Mouse (Mus musculus) cerebellum, postnatal 14 days (tissue): ENCODE measurements around the gene Ctdspl.

ENCODE experiments used
- DNase-seq, 2 experiments: peaks; one replicate each; pipeline ENCODE4 v3.0.0; 2021; ENCODE audit warnings: mixed read lengths in 2 of 2

Ctdspl gene

DNA sequence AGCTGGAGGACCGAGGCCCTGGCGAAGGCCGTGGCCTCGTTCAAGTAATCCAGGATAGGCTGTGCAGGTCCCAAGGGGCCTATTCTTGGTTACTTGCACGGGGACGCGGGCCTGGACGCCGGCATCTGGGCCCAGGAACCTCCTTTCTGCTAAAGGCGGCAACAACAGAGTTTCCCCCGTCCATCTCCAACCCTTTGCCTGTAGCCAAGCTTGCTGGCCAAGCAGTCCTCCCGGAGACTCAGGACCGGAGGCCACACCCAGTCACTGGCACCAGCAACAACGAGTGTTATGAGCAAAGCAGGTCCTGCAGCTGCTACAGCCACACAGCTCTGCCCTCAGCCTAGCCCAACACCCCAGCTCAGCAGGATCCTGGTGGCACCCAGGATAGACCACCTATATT is 105.5 kb downstream of the Ctdspl start:
- peak in 1 of 2 experiments; percentile 23 for DNase-seq

DNA sequence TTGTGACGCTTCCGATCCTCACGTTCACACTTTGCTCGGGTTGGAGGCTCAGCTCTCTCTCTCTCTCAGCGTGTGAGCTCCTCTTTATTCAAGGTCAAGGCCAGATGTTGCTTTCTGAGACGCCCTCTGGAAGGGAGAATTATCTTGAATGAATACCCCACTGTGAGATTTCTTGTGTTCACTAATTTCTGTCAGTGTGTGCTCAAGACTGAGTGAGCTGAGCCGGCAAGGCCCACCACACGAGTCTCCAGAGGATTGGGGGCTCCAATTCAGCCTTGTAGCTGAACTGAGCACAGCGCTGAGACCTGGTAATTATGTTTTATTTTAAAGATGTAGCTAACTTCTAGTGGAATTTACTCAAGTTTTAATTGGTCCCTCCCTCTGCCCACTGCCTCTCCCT is 106.3 kb downstream of the Ctdspl start:
- DNase-seq = no peak

GRCm38 (mm10) chr9:119033111-119033921 is 107.1 kb downstream of the Ctdspl start:
- no peak for DNase-seq

DNA sequence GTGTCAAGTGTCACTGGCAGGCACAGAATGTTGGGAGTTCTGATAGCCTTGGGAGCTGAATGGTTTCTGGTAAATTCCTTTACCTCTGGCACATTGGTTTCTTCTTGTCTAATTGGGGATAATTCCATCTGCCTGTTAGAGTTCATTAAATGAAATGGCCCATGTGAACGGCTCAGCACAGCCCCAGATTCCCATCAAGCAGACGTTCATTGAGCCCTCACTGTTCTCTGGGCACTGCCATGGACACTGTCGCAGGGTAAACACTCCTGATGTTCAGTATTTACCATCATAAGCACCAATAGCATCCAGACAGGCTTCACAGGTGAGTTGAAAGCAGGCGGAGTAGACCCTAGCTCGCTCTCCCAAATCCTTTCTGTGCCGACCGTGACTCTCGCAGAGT is 107.8 kb downstream of the Ctdspl start:
- DNase-seq = no peak

- DNase-seq = peak; percentile 47 to 60
These were observed 108.7 kb downstream of the Ctdspl start for GRCm38 (mm10) chr9:119034676-119035665.

GRCm38 (mm10) chr9:119035836-119036235 is 109.6 kb downstream of the Ctdspl start:
- peak; percentile 55 to 62 for DNase-seq

DNA sequence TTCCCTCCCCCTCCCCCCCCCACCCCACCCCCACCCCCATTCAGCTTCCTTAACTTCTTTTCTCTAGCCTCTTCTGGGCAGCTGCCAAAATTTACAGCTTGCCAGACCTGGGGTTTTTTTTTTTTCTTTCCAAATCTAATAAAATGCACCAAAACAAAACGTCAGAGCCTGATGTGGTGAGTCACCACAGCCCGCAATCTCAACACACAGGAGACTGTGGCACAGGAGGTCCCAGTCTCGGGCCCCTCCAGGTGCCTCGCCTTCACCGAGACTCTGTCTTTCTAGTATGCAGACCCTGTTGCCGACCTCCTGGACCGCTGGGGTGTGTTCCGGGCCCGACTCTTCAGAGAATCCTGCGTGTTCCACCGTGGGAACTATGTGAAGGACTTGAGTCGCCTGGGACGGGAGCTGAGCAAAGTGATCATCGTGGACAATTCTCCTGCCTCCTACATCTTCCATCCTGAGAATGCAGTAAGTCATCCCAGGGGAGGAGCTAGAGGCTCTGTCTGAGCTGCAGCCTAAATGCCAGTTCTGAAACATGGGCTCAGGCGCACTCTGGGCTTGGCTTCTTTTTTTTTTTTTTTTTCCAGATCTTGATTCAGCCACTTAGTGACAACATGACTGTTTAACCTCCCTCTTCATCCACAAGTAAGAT is 111.0 kb downstream of the Ctdspl start:
- DNase-seq = no peak

DNA sequence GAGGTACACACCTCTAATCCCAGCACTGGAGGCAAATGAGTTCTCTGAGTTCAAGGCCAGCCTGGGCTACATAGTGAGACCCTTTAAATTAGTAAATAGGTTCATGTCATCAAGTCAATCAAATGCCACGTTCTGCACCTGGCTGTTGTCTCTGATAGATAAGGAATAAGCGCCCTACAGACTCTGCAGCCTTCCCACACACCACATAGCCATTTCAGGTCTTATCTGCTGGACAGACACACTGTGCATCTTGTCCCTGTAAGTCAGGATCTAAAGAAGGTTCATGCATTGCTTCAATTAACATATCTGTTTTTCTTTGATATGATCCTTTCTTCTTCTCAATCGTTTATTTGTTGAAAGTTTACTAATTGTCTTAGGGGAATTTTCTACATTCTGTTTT is 112.3 kb downstream of the Ctdspl start:
- no peak for DNase-seq

DNA sequence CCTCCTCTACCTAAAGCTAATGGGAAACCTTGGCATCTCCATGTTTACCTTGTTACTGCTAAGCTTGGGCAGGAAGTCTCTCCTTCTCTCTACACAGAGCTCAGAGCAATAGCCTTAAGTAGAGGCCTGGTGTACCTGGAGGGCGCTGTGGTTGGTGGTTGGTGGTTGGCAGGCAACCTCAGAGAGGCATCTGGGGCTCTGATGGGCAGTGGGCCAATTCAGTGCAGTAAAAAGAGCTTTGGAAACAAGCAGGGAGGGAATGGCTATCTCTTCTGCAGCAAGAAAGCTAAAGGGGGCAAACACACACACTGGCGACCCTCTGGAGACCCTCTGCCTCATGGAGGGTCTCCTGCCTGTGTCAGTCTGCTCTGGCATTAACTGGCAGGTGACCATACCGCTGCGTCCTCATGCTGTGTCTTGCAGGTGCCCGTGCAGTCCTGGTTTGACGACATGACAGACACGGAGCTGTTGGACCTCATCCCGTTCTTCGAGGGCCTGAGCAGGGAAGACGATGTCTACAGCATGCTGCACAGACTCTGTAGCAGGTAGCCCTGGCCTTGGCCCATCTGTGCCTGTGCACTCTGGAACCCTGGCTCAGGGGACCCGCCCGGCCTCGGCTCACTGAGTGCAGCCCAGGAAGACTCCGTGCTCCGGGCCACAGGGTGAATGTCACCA is 114.0 kb downstream of the Ctdspl start:
- DNase-seq = peak; percentile 71 to 79

- DNase-seq = no peak
These were observed 122.1 kb downstream of the Ctdspl start for GRCm38 (mm10) chr9:119048182-119048903.

DNA sequence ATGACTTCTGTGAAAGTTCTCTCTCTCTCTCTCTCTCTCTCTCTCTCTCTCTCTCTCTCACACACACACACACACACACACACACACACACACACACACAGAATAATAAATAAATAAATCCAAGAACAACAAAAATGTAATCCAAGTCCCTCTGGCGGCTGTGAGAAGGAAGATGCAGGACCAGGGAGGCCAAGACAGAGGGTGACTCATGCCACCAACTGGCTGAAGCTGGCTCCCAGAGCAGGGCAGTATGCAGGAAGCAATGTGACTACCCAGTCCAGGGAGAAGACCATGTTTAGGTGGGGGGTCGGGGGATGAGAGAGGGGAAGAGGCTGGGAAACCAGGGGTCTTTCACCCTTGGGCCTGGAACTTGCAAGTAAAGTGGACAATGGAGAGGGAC is 124.9 kb downstream of the Ctdspl start:
- DNase-seq = no peak

GRCm38 (mm10) chr9:119052154-119052944 is 126.1 kb downstream of the Ctdspl start, which contains the start of gene Vill:
Gene Vill (plus strand): TSS chr9:119052778.
- no peak for DNase-seq

DNA sequence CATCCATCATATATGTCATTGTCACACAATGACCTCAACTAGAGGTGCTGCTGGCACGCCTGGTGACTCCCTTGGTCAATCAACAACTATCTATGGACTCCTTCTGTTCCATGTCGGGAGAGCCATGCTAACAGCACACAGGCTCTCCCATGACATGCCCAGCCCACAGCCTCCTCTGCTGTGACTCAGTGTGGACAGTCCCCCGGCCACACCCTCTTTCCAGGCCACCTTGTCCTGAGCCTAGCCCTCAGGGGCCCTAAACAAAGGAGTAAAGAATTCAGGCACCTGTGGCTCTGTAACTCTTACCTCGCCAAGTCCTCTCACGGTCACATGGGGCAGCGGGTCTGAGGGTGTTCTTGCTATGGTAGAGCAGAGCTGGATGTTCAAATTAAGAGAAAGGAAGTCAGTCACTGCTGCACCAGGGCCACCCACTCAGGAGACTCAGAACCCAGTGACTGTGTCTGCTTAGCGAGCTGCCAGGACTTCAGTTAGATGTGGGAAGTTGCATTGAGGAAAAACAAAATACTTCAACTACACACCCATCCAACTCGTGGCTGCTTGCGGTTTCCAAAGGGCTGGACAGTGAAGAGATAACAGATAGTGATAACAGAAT is 127.8 kb downstream of the Ctdspl start:
- no peak for DNase-seq

- DNase-seq = no peak
These were observed 129.1 kb downstream of the Ctdspl start for GRCm38 (mm10) chr9:119055336-119055735.

- no peak for DNase-seq
These were observed 132.0 kb downstream of the Ctdspl start for GRCm38 (mm10) chr9:119058245-119058644.

DNA sequence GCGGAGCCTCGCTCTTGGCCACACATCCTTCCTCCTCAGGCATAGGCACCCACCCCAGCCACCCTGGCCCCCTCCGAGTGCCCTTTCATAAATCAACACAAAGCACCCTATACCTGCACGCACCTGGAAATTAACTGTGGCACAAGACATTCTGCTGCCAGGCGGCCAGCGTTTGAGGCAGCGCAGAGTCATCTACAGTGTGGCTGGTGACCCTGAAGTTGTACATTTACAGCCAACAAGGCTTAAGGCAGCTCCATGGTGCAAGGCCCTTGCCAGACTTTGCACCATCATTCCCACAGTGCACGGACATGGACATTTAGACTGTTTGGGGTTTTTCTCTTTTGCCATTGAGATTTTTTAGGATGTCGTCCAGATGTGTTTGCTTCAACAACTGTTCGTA is 134.4 kb downstream of the Ctdspl start:
- DNase-seq = no peak

GRCm38 (mm10) chr9:119063036-119063644 is 136.9 kb downstream of the Ctdspl start:
- peak in 1 of 2 experiments; percentile 32 for DNase-seq

GRCm38 (mm10) chr9:119064296-119064695 is 138.0 kb downstream of the Ctdspl start:
- DNase-seq = no peak

- peak; percentile 91 to 92 for DNase-seq
These were observed 141.3 kb downstream of the Ctdspl start for GRCm38 (mm10) chr9:119067601-119068000.

DNA sequence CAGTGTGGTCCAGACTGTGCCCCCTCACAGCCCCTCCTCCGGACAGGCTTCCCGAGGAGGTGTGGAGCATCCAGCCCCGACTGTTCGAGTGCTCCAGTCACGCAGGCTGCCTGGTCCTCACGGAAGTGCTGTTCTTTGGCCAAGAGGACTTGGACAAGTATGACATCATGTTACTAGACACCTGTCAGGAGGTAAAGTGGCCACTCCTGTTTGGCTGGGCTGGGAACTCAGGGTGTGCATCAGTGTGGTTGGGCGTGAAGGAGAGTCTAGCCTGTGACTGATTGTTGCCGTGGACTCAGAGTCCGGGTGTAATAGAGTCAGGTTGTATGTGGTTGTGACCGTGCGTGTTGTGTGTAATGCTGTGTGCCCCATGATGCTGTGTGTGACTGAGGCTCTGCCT is 142.0 kb downstream of the Ctdspl start:
- DNase-seq = no peak
